Mouse (Mus musculus) heart, adult 2 months (tissue): ENCODE results near the gene Ifi202b.

Source experiments
- CTCF ChIP-seq: fragments of 200-600 bp; IDR thresholded peaks from 2 replicates; pipeline ENCODE4 v1.8.1; 2022; ENCODE audit warnings: antibody characterized with exemption, mild to moderate bottlenecking, moderate library complexity
- POLR2A ChIP-seq: fragments of 200-500 bp; IDR thresholded peaks from 2 replicates; pipeline ENCODE4 v1.6.1; 2011; ENCODE audit warnings: mild to moderate bottlenecking, low read depth, low read length, control low read depth; ENCODE audit not compliant: insufficient read depth

GRCm38 (mm10) chr1:173953563-173953962, 29.0 kb downstream of the Ifi202b start:
- TF ChIP-seq POLR2A (no peak), CTCF (no peak)
